Mouse (Mus musculus) CD4-positive naive resting alpha-beta T cell, adult 76 days (primary cell): Measurements from ENCODE around the gene Tmem47. TPM values are rescaled to one million over a fixed set of nuclear protein-coding genes. Genes with fewer than 3 reads are reported as not detected.

ENCODE experiments used
- total RNA-seq: library from RNA; stranded (reverse); gene quantifications from one replicate; pipeline ENCODE4 v1.2.4, GENCODE M21; 2023

Tmem47 gene
- not detected for total RNA-seq

DNA sequence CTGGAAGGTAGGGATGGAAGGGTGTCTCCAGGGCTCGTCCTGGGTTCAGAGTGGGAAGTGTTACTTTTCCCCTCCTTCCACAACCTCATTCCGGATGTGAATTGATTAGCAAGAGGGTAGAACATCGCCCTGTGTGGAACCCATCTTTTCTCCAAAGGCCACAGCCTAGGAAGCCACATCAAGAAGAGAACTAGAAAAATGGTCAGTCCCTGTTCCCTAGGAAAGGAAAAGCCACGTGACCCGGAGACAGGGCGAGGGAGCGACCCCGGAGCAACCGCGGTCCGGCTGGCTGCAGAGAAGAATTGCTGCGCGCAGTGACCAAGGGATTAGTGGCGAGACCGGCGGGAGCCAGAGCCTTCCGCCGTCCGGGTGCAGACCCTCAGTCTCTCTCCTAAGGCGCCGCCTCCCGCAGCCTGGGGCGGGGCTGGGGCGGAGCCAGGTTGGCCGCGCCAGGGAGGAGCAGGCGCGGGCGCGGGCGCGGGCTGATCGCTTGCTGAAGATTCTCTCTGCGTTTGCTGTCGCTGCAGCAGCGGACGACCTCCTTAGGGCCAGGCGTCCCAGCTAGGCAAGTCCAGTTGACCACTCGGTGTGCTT lies at the start of gene Tmem47:
Tmem47 (plus strand) TSS at position 489 of the 594 bp plus-strand sequence.

